Mouse (Mus musculus) CH12.LX (cell line): ENCODE data around the gene Rad9a.

Experiments used
- CTCF ChIP-seq, 2 experiments: IDR thresholded peaks in 1 of 2; conservative IDR thresholded peaks in 1 of 2; 2 replicates each; pipeline ENCODE4 v1.5.1; 2011 to 2012; ENCODE audit warnings: low read depth in 2 of 2, low read length in 2 of 2, improper control_type of control experiment in 1 of 2, inconsistent platforms in 1 of 2, mild to moderate bottlenecking in 1 of 2, moderate library complexity in 1 of 2
- E2F4 ChIP-seq: IDR thresholded peaks from 2 replicates; pipeline ENCODE4 v1.6.1; 2011; ENCODE audit warnings: low read depth, low read length, improper control_type of control experiment; ENCODE audit not compliant: insufficient replicate concordance
- EP300 ChIP-seq: IDR thresholded peaks from 2 replicates; pipeline ENCODE4 v1.6.1; 2011; ENCODE audit warnings: low read length, improper control_type of control experiment
- IRF4 ChIP-seq: IDR thresholded peaks from 2 replicates; pipeline ENCODE4 v1.6.1; 2014; ENCODE audit warnings: low read depth, mild to moderate bottlenecking, inconsistent platforms, low read length, improper control_type of control experiment
- MAX ChIP-seq: IDR thresholded peaks from 2 replicates; pipeline ENCODE4 v1.6.1; 2011; ENCODE audit warnings: low read length, improper control_type of control experiment
- MXI1 ChIP-seq: IDR thresholded peaks from 2 replicates; pipeline ENCODE4 v1.6.1; 2011; ENCODE audit warnings: mild to moderate bottlenecking, low read depth, low read length, improper control_type of control experiment
- POLR2A ChIP-seq: IDR thresholded peaks from 2 replicates; pipeline ENCODE4 v1.6.1; 2011; ENCODE audit warnings: low read depth, mild to moderate bottlenecking, improper control_type of control experiment, low read length
- POLR2AphosphoS2 ChIP-seq: IDR thresholded peaks from 2 replicates; pipeline ENCODE4 v1.6.1; 2011; ENCODE audit warnings: low read depth, low read length, improper control_type of control experiment
- RAD21 ChIP-seq: IDR thresholded peaks from 2 replicates; pipeline ENCODE4 v1.6.1; 2011; ENCODE audit warnings: low read depth, mild to moderate bottlenecking, low read length, improper control_type of control experiment, moderate library complexity
- RCOR1 ChIP-seq: conservative IDR thresholded peaks from 2 replicates; pipeline ENCODE4 v1.6.1; 2012; ENCODE audit warnings: low read depth, mild to moderate bottlenecking, inconsistent platforms, low read length, improper control_type of control experiment
- SMC3 ChIP-seq: IDR thresholded peaks from 2 replicates; pipeline ENCODE4 v1.6.1; 2011; ENCODE audit warnings: low read depth, low read length, improper control_type of control experiment
- TCF12 ChIP-seq: IDR thresholded peaks from 2 replicates; pipeline ENCODE4 v1.6.1; 2014; ENCODE audit warnings: low read depth, mild to moderate bottlenecking, inconsistent platforms, low read length, improper control_type of control experiment
- USF1 ChIP-seq: IDR thresholded peaks from 2 replicates; pipeline ENCODE4 v1.6.1; 2014; ENCODE audit warnings: low read depth, mild to moderate bottlenecking, inconsistent platforms, low read length, improper control_type of control experiment

- TF ChIP-seq CTCF (conservative IDR thresholded peaks at IDR 0.05 in 1 of 2, IDR thresholded peaks at IDR 0.05 in 1 of 2; ENCODE audit: low read depth in 2 of 2, low read length in 2 of 2) (no peak), RCOR1 (no peak), MXI1 (no peak), POLR2AphosphoS2 (no peak), EP300 (no peak), MAX (no peak), TCF12 (no peak), IRF4 (no peak), POLR2A (no peak), USF1 (no peak), E2F4 (no peak), SMC3 (no peak), RAD21 (no peak)
Measured at GRCm38 (mm10) chr19:4172925-4173324, 28.5 kb downstream of the Rad9a start.
